Mouse (Mus musculus) heart, adult 2 months (tissue): ENCODE measurements around the gene Lst1. TPM values are rescaled to one million over a fixed set of nuclear protein-coding genes. Genes with fewer than 3 reads are reported as not detected.

Source experiments
- DNase-seq, 2 experiments: peaks; one replicate each; pipeline ENCODE4 v3.0.0; 2021
- H3K27ac ChIP-seq: fragments of 200-600 bp; 2 replicates; pipeline ENCODE4 v1.8.1; 2022
- H3K27me3 ChIP-seq: fragments of 200-500 bp; 2 replicates; pipeline ENCODE4 v1.6.1; 2012; ENCODE audit warnings: mild to moderate bottlenecking, low read length, inconsistent platforms, mixed read lengths; ENCODE audit not compliant: control insufficient read depth, insufficient read depth
- H3K36me3 ChIP-seq: fragments of 200-500 bp; 2 replicates; pipeline ENCODE4 v1.6.1; 2012; ENCODE audit warnings: low read length, inconsistent platforms; ENCODE audit not compliant: control insufficient read depth, insufficient read depth
- H3K4me1 ChIP-seq: fragments of 200-500 bp; 2 replicates; pipeline ENCODE4 v1.6.1; 2011; ENCODE audit warnings: low read length; ENCODE audit not compliant: control insufficient read depth, insufficient read depth
- H3K4me3 ChIP-seq: fragments of 200-600 bp; 2 replicates; pipeline ENCODE4 v1.8.1; 2022
- H3K79me2 ChIP-seq: fragments of 200-500 bp; replicated peaks from 2 replicates; pipeline ENCODE4 v1.6.1; 2012; ENCODE audit warnings: mild to moderate bottlenecking, inconsistent platforms, low read length, moderate library complexity, mixed read lengths; ENCODE audit not compliant: control insufficient read depth, insufficient read depth
- H3K9ac ChIP-seq: fragments of 200-500 bp; 2 replicates; pipeline ENCODE4 v1.6.1; 2012; ENCODE audit warnings: low read depth, mild to moderate bottlenecking, control low read depth, inconsistent platforms, low read length, mixed read lengths
- CTCF ChIP-seq: fragments of 200-600 bp; IDR thresholded peaks from 2 replicates; pipeline ENCODE4 v1.8.1; 2022; ENCODE audit warnings: antibody characterized with exemption, mild to moderate bottlenecking, moderate library complexity
- EP300 ChIP-seq: fragments of 200-500 bp; IDR thresholded peaks from 2 replicates; pipeline ENCODE4 v1.6.1; 2011; ENCODE audit warnings: low read depth, low read length, control low read depth; ENCODE audit not compliant: insufficient read depth
- POLR2A ChIP-seq: fragments of 200-500 bp; IDR thresholded peaks from 2 replicates; pipeline ENCODE4 v1.6.1; 2011; ENCODE audit warnings: mild to moderate bottlenecking, low read depth, low read length, control low read depth; ENCODE audit not compliant: insufficient read depth
- WGBS: fragments of 180-500 bp; shearing (Covaris S2); methylation state at CpG from one replicate; pipeline ENCODE4 v1.1.7; 2018; 5-methylcytosine and 5-hydroxymethylcytosine counted together
- intact Hi-C: fragments of 180-260 bp; cut with DNase I; formaldehyde crosslinking; loops from one replicate; pipeline ENCODE4 v1.15.1; 2025
- microRNA-seq, 2 experiments: library from miRNA; unstranded; fragments of <30 nt; microRNA quantifications; one replicate each; pipeline ENCODE4 v1.2.0; 2021
- polyA plus RNA-seq: library from polyadenylated mRNA; depleted of rRNA; stranded (reverse); fragments of >200 nt; gene quantifications from 2 replicates; pipeline ENCODE4 v1.2.3, GENCODE M21; 2012; rRNA removed
- total RNA-seq, 2 experiments: library from RNA; stranded (reverse); gene quantifications; 2 replicates each; pipeline ENCODE4 v1.2.3; 2021

Gene Lst1
- total and polyA plus RNA-seq, 3 experiments, result 4.1 to 11.3 (median 4.5) TPM

DNA sequence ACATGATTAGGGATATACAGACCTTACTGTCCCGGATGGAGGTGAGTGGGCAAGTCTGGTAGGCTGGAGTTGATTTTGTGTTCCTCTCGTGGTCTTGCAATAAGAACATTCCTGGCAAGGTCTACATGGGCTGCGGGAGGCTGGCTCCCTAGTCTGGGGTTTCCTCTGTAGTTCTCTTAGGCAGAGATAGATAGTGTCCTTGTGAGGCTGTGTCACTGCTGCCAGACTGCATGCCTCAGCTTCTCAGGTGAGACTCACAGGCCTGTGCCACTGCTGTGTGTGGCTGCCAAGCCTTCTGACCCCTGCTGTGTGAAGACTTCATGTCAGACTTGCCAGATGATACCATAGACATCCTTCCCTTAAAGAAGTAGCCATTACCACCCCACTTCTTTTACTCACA, 49.0 kb downstream of the Lst1 start:
- 85% methylated on average over 3 of the region's 3 CpGs for WGBS
- no peak for TF ChIP-seq CTCF
- no peak for TF ChIP-seq POLR2A
- no peak for TF ChIP-seq EP300
- H3K79me2 ChIP-seq, result peaks cover 6% of the 10 kb centered on the region
- intact Hi-C loops, result no loop called here
- H3K4me3 ChIP-seq, result no peak overlapping the region
- DNase-seq, result no peak
- no peaks in the 10 kb centered on the region for H3K27me3 ChIP-seq
- no peak overlapping the region for H3K27ac ChIP-seq
- no peaks in the 10 kb centered on the region; the same call in 1 of the 2 replicates for H3K36me3 ChIP-seq
- peaks cover 3% of the 10 kb centered on the region for H3K4me1 ChIP-seq
- H3K9ac ChIP-seq, result no peak overlapping the region

GRCm38 (mm10) chr17:35135591-35136320, 52.5 kb downstream of the Lst1 start:
- WGBS, result under 1% methylated on average over 43 of the region's 43 CpGs
- intact Hi-C loops, result loop anchor here (2.0 kb wide), 2 partner anchors 15 to 27 kb away; partner anchors contain the start of gene Gpank1
- Histone ChIP-seq H3K4me3 (peak overlapping the region; percentile 75), H3K27ac (peak overlapping the region; percentile 95), H3K4me1 (peaks cover 3% of the 10 kb centered on the region), H3K9ac (peak overlapping the region; percentile 89), H3K36me3 (no peaks in the 10 kb centered on the region), H3K27me3 (no peaks in the 10 kb centered on the region), H3K79me2 (peaks cover 6% of the 10 kb centered on the region)
- no peak for DNase-seq
- TF ChIP-seq POLR2A (no peak), EP300 (no peak), CTCF (no peak)

Small RNAs within 50 kb of the gene (microRNA-seq; reads per million reads assigned to microRNA genes)
- 0 reads per million in 2 experiments for gene Mir6973a
- gene Mir6974, result 0.39 to 0.56 reads per million in 2 experiments

Other genes starting within 250 kb of the Lst1 start
Only the 30 nearest of the 38 such genes appear.
- 10 to 100 TPM; 10.0 to 10.9 TPM for gene Vwa7, start 171.9 kb downstream of the Lst1 start, total RNA-seq
- gene Vwa7, start 171.9 kb downstream of the Lst1 start, polyA plus RNA-seq, result 7.5 and 10.2 TPM in 2 replicates
- not detected for gene Sapcd1, start 160.4 kb downstream of the Lst1 start, total RNA-seq
- gene Sapcd1, start 160.4 kb downstream of the Lst1 start, polyA plus RNA-seq, result 0.20 and 0.67 TPM in 2 replicates
- gene Msh5, start 141.7 kb downstream of the Lst1 start, total RNA-seq, result under 1 TPM; 0.23 to 0.29 TPM
- gene Msh5, start 141.7 kb downstream of the Lst1 start, polyA plus RNA-seq, result 1.00 and 1.2 TPM in 2 replicates
- 10 to 100 TPM; 32.5 to 33.1 TPM for gene Clic1, start 138.5 kb downstream of the Lst1 start, total RNA-seq
- gene Clic1, start 138.5 kb downstream of the Lst1 start, polyA plus RNA-seq, result 44.4 and 51.6 TPM in 2 replicates
- gene Ddah2, start 129.4 kb downstream of the Lst1 start, total RNA-seq, result 10 to 100 TPM; 20.0 to 20.5 TPM
- gene Ddah2, start 129.4 kb downstream of the Lst1 start, polyA plus RNA-seq, result 31.4 and 40.8 TPM in 2 replicates
- under 1 TPM; 0.34 to 0.55 TPM for gene Ly6g6c, start 123.1 kb downstream of the Lst1 start, total RNA-seq
- gene Ly6g6c, start 123.1 kb downstream of the Lst1 start, polyA plus RNA-seq, result 0.23 and 0.64 TPM in 2 replicates
- gene Mpig6b, start 122.3 kb downstream of the Lst1 start, total RNA-seq, result 1 to 10 TPM in 1 of 2 experiments, under 1 TPM in 1; 0.31 to 2.4 TPM
- gene Mpig6b, start 122.3 kb downstream of the Lst1 start, polyA plus RNA-seq, result 0.32 and 1.4 TPM in 2 replicates
- not detected for gene Ly6g6e, start 111.5 kb downstream of the Lst1 start, total RNA-seq
- 0.41 TPM in 1 of 2 replicates, not detected in the other for gene Ly6g6e, start 111.5 kb downstream of the Lst1 start, polyA plus RNA-seq
- under 1 TPM in 1 of 2 experiments, not detected in 1; 0.61 TPM for gene Ly6g6d, start 110.4 kb downstream of the Lst1 start, total RNA-seq
- gene Ly6g6d, start 110.4 kb downstream of the Lst1 start, polyA plus RNA-seq, result 1.3 and 1.6 TPM in 2 replicates
- not detected for gene Ly6g6f, start 102.8 kb downstream of the Lst1 start, total RNA-seq
- gene Ly6g6f, start 102.8 kb downstream of the Lst1 start, polyA plus RNA-seq, result 0.27 TPM in 1 of 2 replicates, not detected in the other
- 10 to 100 TPM; 53.2 to 62.5 TPM for gene Abhd16a, start 99.2 kb downstream of the Lst1 start, total RNA-seq
- gene Abhd16a, start 99.2 kb downstream of the Lst1 start, polyA plus RNA-seq, result 95.7 and 98.2 TPM in 2 replicates
- not detected for gene Ly6g5c, start 80.2 kb downstream of the Lst1 start, total RNA-seq
- not detected in 2 replicates for gene Ly6g5c, start 80.2 kb downstream of the Lst1 start, polyA plus RNA-seq
- gene Ly6g5b, start 73.0 kb downstream of the Lst1 start, total RNA-seq, result under 1 TPM in 1 of 2 experiments, not detected in 1; 0.36 TPM
- 0.23 and 0.35 TPM in 2 replicates for gene Ly6g5b, start 73.0 kb downstream of the Lst1 start, polyA plus RNA-seq
- 1 to 10 TPM; 6.8 to 8.5 TPM for gene Gpank1, start 67.0 kb downstream of the Lst1 start, total RNA-seq
- 9.5 TPM in 2 replicates for gene Gpank1, start 67.0 kb downstream of the Lst1 start, polyA plus RNA-seq
- gene Csnk2b, start 66.4 kb downstream of the Lst1 start, total RNA-seq, result 100 to 1,000 TPM; 149 to 170 TPM
- gene Csnk2b, start 66.4 kb downstream of the Lst1 start, polyA plus RNA-seq, result 297 and 301 TPM in 2 replicates
- gene D17H6S53E, start 62.1 kb downstream of the Lst1 start, total RNA-seq, result 10 to 100 TPM; 30.2 to 31.3 TPM
- 7.7 and 11.8 TPM in 2 replicates for gene D17H6S53E, start 62.1 kb downstream of the Lst1 start, polyA plus RNA-seq
- gene Apom, start 56.4 kb downstream of the Lst1 start, total RNA-seq, result not detected
- gene Apom, start 56.4 kb downstream of the Lst1 start, polyA plus RNA-seq, result not detected in 2 replicates
- gene Bag6, start 53.3 kb downstream of the Lst1 start, total RNA-seq, result 100 to 1,000 TPM; 216 to 252 TPM
- gene Bag6, start 53.3 kb downstream of the Lst1 start, polyA plus RNA-seq, result 140 and 150 TPM in 2 replicates
- gene Prrc2a, start 23.5 kb downstream of the Lst1 start, total RNA-seq, result 100 to 1,000 TPM; 132 to 139 TPM
- 183 and 197 TPM in 2 replicates for gene Prrc2a, start 23.5 kb downstream of the Lst1 start, polyA plus RNA-seq
- 1 to 10 TPM; 2.9 to 3.9 TPM for gene Aif1, start 12.4 kb downstream of the Lst1 start, total RNA-seq
- 1.5 and 2.0 TPM in 2 replicates for gene Aif1, start 12.4 kb downstream of the Lst1 start, polyA plus RNA-seq
- 1 to 10 TPM; 1.3 TPM for gene Ltb, start 6.0 kb upstream of the Lst1 start, total RNA-seq
- 2.0 and 5.2 TPM in 2 replicates for gene Ltb, start 6.0 kb upstream of the Lst1 start, polyA plus RNA-seq
- gene Tnf, start 13.6 kb upstream of the Lst1 start, total RNA-seq, result under 1 TPM in 1 of 2 experiments, not detected in 1; 0.34 TPM
- gene Tnf, start 13.6 kb upstream of the Lst1 start, polyA plus RNA-seq, result 0.38 and 0.80 TPM in 2 replicates
- gene Lta, start 16.9 kb upstream of the Lst1 start, total RNA-seq, result under 1 TPM in 1 of 2 experiments, not detected in 1; 0.23 TPM
- gene Lta, start 16.9 kb upstream of the Lst1 start, polyA plus RNA-seq, result 0.12 TPM in 1 of 2 replicates, not detected in the other
- not detected for gene Gm16181, start 32.4 kb upstream of the Lst1 start, total RNA-seq
- gene Gm16181, start 32.4 kb upstream of the Lst1 start, polyA plus RNA-seq, result 2.1 and 3.2 TPM in 2 replicates
- gene Atp6v1g2, start 45.2 kb upstream of the Lst1 start, total RNA-seq, result 1 to 10 TPM; 3.0 to 3.2 TPM
- gene Atp6v1g2, start 45.2 kb upstream of the Lst1 start, polyA plus RNA-seq, result 6.4 and 10.1 TPM in 2 replicates
- 1 to 10 TPM; 6.5 to 8.2 TPM for gene Nfkbil1, start 47.4 kb upstream of the Lst1 start, total RNA-seq
- 3.9 and 5.0 TPM in 2 replicates for gene Nfkbil1, start 47.4 kb upstream of the Lst1 start, polyA plus RNA-seq
- gene Ddx39b, start 53.3 kb upstream of the Lst1 start, total RNA-seq, result 10 to 100 TPM; 82.3 to 83.4 TPM
- 148 and 178 TPM in 2 replicates for gene Ddx39b, start 53.3 kb upstream of the Lst1 start, polyA plus RNA-seq
- 100 to 1,000 TPM; 105 to 131 TPM for gene H2-D1, start 74.3 kb upstream of the Lst1 start, total RNA-seq
- 222 and 286 TPM in 2 replicates for gene H2-D1, start 74.3 kb upstream of the Lst1 start, polyA plus RNA-seq
- 1 to 10 TPM; 1.5 TPM for gene H2-Q1, start 132.0 kb upstream of the Lst1 start, total RNA-seq
- not detected in 2 replicates for gene H2-Q1, start 132.0 kb upstream of the Lst1 start, polyA plus RNA-seq
- 1 to 10 TPM; 1.1 TPM for gene H2-Q2, start 153.8 kb upstream of the Lst1 start, total RNA-seq
- 0.12 and 0.31 TPM in 2 replicates for gene H2-Q2, start 153.8 kb upstream of the Lst1 start, polyA plus RNA-seq